ENCODE assay signal across 11 mouse cellular contexts in genomic region chr14:120307963-120308362, GRCm38 (mm10). TPM values are rescaled to one million over a fixed set of nuclear protein-coding genes. Genes with fewer than 3 reads are reported as not detected.
DNase-seq lines count a peak whose midpoint lies in the region; ATAC-seq lines count a peak whose summit lies in the region.
"Had no signal": no experiment of that assay in that cellular context is flagged by ENCODE, and none has a peak within 500 bp of the region (broad histone marks: within the 10 kb centered on the region; RNA-seq: fewer than 3 reads in every experiment).

No protein-coding gene starts in this region.

- peak; percentile 95 for DNase-seq in heart, adult 11 months
- no peak for DNase-seq in heart, postnatal 14 days
- no peak for DNase-seq in thymus, postnatal 25 days
- DNase-seq in c-Kit-positive CD71-positive TER-119-positive erythroid progenitor cells, embryonic 14.5 days (ENCODE audit: low spot score) = no peak
- DNase-seq: cerebellum, adult 11 months; kidney, postnatal 36 days had no signal

- H3K27me3 ChIP-seq in megakaryocyte, embryonic 14.5 days (replicated peaks) = no peaks in the 10 kb centered on the region
- no peaks in the 10 kb centered on the region for H3K27me3 ChIP-seq in embryonic facial prominence, embryonic 15.5 days
- no peaks in the 10 kb centered on the region for H3K27me3 ChIP-seq in stomach, embryonic 16.5 days (ENCODE audit: control insufficient read depth, insufficient read depth, low read length)

- 0 out of 2 replicates have a peak overlapping the region, but pooled peaks have one; percentile 3 for H3K4me2 ChIP-seq in embryonic facial prominence, embryonic 15.5 days (replicated peaks)
- no peak overlapping the region for H3K4me2 ChIP-seq in stomach, embryonic 16.5 days (ENCODE audit: low read depth, low read length)

- H3K36me3 ChIP-seq in megakaryocyte, embryonic 14.5 days (replicated peaks; ENCODE audit: low read length) = peaks cover 78% of the 10 kb centered on the region
- no peaks in the 10 kb centered on the region for H3K36me3 ChIP-seq in embryonic facial prominence, embryonic 15.5 days
- no peaks in the 10 kb centered on the region for H3K36me3 ChIP-seq in stomach, embryonic 16.5 days (ENCODE audit: control insufficient read depth, insufficient read depth, low read length)

- H3K27ac ChIP-seq in embryonic facial prominence, embryonic 15.5 days (replicated peaks) = peak overlapping the region; percentile 67
- H3K27ac ChIP-seq in stomach, embryonic 16.5 days (ENCODE audit: low read length) = peak overlapping the region; percentile 53

- no peak for ATAC-seq in megakaryocyte, adult 5-6 weeks (ENCODE audit: poor library complexity, severe bottlenecking)
- ATAC-seq in embryonic facial prominence, embryonic 15.5 days (ENCODE audit: insufficient number of reproducible peaks, low FRiP score, low TSS enrichment, low read depth) = peak; percentile 26; the same call in 1 of the 2 replicates
- ATAC-seq in stomach, embryonic 16.5 days (ENCODE audit: insufficient read depth, low FRiP score) = no peak

- H3K9me3 ChIP-seq in megakaryocyte, embryonic 14.5 days = no peaks in the 10 kb centered on the region
- no peaks in the 10 kb centered on the region for H3K9me3 ChIP-seq in embryonic facial prominence, embryonic 15.5 days (replicated peaks)
- H3K9me3 ChIP-seq in stomach, embryonic 16.5 days (replicated peaks; ENCODE audit: control insufficient read depth, low read length) = no peaks in the 10 kb centered on the region

- H3K9ac ChIP-seq in embryonic facial prominence, embryonic 15.5 days = no peak overlapping the region
- no peak overlapping the region for H3K9ac ChIP-seq in stomach, embryonic 16.5 days (ENCODE audit: low read length)

- H3K4me3 ChIP-seq in megakaryocyte, embryonic 14.5 days (replicated peaks) = peak overlapping the region; percentile 83
- H3K4me3 ChIP-seq in embryonic facial prominence, embryonic 15.5 days (replicated peaks) = no peak overlapping the region
- no peak overlapping the region for H3K4me3 ChIP-seq in stomach, embryonic 16.5 days (replicated peaks; ENCODE audit: low read length)
- H3K4me3 ChIP-seq: erythroblast, embryonic 14.5 days had no signal

- intact Hi-C loops in heart, postnatal 14 days (cut with DNase I) = no loop called here

- WGBS in embryonic facial prominence, embryonic 15.5 days = 29% methylated on average over 4 of the region's 4 CpGs
- WGBS in stomach, embryonic 16.5 days = 29% methylated on average over 4 of the region's 4 CpGs

- peaks cover 96% of the 10 kb centered on the region for H3K4me1 ChIP-seq in megakaryocyte, embryonic 14.5 days
- H3K4me1 ChIP-seq in embryonic facial prominence, embryonic 15.5 days = peaks cover 77% of the 10 kb centered on the region
- H3K4me1 ChIP-seq in stomach, embryonic 16.5 days (ENCODE audit: control insufficient read depth, insufficient read depth, low read length) = peaks cover 62% of the 10 kb centered on the region

RNA-seq across cellular contexts. Expression of gene Mbnl2, which starts 32.5 kb away (rescaled TPM):
- total RNA-seq in heart, postnatal 14 days (2021) = 100 to 1,000 TPM; 237 to 252 TPM
- 43.0 and 66.7 TPM in 2 replicates for polyA plus RNA-seq in megakaryocyte, embryonic 14.5 days (2012; ENCODE audit: insufficient read depth, low replicate concordance)
- 113 and 132 TPM in 2 replicates for total RNA-seq in megakaryocyte, adult 5-6 weeks (2015)
- total RNA-seq in megakaryocyte, adult 5-6 weeks (2017) = 94.7 and 111 TPM in 2 replicates
- 167 and 173 TPM in 2 replicates for polyA plus RNA-seq in embryonic facial prominence, embryonic 15.5 days (2015; fragmentation: Nextera tagmentation; extraction: Ambion mirVana)
- polyA plus RNA-seq in stomach, embryonic 16.5 days (2015; fragmentation: Nextera tagmentation; extraction: Ambion mirVana) = 131 and 136 TPM in 2 replicates
